Mouse (Mus musculus) neural tube, postnatal 0 days (tissue): ENCODE data around the gene Tirap. TPM values are rescaled to one million over a fixed set of nuclear protein-coding genes. Genes with fewer than 3 reads are reported as not detected.

Source experiments
- polyA plus RNA-seq: library from polyadenylated mRNA; unstranded; fragments of >200 nt; fragmentation: Nextera tagmentation; extraction: Ambion mirVana; gene quantifications from 2 replicates; pipeline ENCODE4 v1.2.1, GENCODE M21; 2015

Tirap gene
- 4.0 TPM in 2 replicates for polyA plus RNA-seq

DNA sequence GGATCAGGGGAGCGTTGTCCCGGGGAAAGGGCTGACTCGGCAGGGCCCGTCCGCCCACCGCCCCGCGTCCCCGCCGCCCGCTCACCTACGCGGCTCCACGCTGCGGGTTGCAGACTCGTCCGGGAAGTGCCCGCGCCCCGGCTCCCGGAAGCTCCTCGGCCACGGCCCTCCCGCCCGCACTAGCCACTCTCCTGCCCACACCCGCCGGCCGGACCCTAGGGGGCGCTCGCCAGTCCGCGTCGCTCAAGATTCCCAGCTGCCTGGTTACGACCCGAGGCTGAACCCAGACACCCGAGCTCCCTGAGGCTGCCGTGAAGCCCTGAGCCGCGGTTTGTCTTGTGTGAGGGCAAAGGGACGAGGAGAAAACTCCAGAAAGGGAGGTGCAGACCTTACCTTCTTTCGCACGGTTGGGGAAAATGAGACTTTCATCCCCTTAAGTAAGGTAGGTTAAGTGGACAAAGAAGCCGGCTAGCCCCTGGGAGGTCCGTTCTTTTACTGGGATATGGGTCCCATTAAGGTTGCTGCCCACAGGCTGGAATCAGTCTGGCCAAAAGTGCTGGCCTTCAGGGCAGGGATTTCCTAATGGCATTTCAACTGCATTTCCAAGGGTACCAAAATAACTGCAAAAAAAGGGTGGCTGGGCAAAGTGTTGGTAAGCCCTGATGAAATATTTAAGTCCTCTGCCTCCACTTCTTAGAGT lies at the start of gene Tirap, which contains the start of gene Srpr:
TSS of gene Tirap (minus strand) at position 520 of the 700 bp plus-strand sequence.
TSS of gene Srpr (plus strand) at position 404 of the 700 bp plus-strand sequence.

DNA sequence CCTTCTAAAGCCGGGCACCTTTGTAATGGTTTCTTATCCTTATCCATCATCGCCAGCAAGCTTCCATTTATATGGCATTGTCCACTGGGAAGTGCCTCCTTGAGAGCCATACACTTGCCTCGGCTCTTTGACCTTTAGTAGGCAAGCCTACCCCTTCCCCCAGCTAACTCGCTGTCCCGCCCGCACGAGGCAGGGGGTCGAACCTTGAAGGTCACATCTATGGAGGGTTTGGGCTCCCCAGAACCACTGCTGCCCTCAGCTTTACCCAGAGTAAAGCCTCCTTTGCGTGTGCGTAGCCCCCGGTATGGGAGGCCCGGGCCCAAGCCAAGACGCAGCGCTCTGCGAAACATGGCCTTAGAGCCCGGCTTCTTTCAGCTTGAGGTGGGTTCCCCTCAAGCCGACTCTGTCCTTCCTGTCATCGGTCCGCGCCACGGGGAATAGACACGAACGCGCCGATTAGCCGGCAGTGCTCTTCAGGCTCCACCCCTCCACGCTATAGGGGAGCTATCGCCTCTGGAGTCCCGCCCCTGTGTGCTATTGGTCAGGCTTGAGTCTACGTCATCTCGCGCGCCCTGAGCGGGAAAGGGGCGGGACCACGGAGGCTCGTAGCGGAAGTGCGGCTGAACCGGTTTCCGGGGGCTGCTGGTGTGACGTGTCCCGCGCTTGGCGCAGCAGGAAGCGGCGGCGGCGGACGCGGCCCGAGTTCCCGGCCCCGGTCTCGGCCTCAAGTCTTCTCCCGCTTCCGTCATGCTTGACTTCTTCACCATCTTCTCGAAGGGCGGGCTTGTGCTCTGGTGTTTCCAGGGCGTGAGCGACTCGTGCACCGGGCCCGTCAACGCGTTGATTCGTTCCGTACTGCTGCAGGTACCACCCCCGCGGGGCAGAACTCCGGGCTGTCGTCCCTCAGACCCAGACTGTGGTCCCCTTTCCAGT lies 10.7 kb upstream of the Tirap start, which contains the start of gene Foxred1:
TSS of gene Foxred1 (minus strand) at position 514 of the 933 bp plus-strand sequence.

DNA sequence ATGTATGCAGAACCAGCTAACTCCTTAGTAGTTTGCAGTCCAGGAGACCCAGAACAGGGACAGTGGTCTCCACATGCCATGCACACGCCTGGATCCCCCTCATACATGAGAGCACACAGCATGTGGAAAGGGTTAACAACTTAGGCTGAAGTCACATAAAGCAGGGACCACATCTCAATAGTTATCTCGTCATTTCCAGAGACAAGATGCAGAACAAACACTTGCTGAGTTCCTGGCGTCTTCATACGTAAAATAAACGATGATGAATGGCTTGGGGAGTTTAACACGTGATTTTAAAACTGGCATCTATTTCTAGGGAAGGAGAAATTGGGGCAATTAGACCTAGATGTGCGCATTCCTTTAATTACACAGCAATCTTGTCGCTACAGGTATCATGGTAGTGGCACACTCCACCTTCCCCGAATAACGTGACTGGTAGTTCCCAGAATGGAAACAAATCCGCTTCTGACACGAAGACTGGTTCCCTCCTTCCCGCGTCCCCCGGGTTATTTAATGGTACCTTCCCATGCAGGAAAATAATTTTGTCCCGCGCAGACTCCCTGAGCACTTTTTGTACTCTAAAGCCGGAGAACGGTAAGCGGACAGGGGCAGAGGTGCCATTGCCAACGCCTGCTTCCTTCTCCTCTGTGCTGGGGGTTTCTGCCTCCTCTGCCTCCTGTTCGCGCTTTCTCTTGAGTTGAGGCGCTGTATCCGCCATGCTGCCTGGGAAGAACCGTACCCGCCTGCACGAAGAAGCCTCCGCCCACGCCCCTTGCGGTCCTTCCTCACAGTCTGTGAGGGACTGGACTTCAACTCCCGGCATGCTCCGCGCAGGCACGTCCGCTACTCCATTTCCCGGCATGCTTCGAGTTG lies 24.6 kb downstream of the Tirap start, which contains the start of gene Dcps:
TSS of gene Dcps (minus strand) at position 811 of the 873 bp plus-strand sequence.

Other genes starting within 250 kb of the Tirap start
- gene St3gal4, start 81.0 kb downstream of the Tirap start, polyA plus RNA-seq: 14.3 and 15.9 TPM in 2 replicates
- gene Dcps, start 24.2 kb downstream of the Tirap start, polyA plus RNA-seq: 47.2 and 49.0 TPM in 2 replicates
- gene Srpr, start 116 bp downstream of the Tirap start, polyA plus RNA-seq: 64.8 and 76.9 TPM in 2 replicates
- gene Foxred1, start 10.8 kb upstream of the Tirap start, polyA plus RNA-seq: 36.5 and 39.7 TPM in 2 replicates
- gene Fam118b, start 67.5 kb upstream of the Tirap start, polyA plus RNA-seq: 29.5 and 31.4 TPM in 2 replicates
- gene Rpusd4, start 67.6 kb upstream of the Tirap start, polyA plus RNA-seq: 13.3 and 13.7 TPM in 2 replicates
- 1.3 and 1.8 TPM in 2 replicates for gene Cdon, start 220.8 kb upstream of the Tirap start, polyA plus RNA-seq